Mouse (Mus musculus): ENCODE data around the gene Olfr107. TPM values are rescaled to one million over a fixed set of nuclear protein-coding genes. Genes with fewer than 3 reads are reported as not detected.

Gene Olfr107
- not detected for polyA plus RNA-seq (2017; shearing (Covaris generic))

GRCm38 (mm10) chr17:37398926-37399325, at the start of gene Olfr107:
TSS of gene Olfr107 (plus strand) at chr17:37399226.

GRCm38 (mm10) chr17:37359282-37359681, 39.7 kb upstream of the Olfr107 start, which contains the start of gene Olfr104-ps:
TSS of gene Olfr104-ps (plus strand) at chr17:37359582.

GRCm38 (mm10) chr17:37378733-37379132, 20.3 kb upstream of the Olfr107 start, which contains the start of gene Olfr105-ps:
TSS of gene Olfr105-ps (plus strand) at chr17:37379033.

GRCm38 (mm10) chr17:37390093-37390492, 8.9 kb upstream of the Olfr107 start, which contains the start of gene Olfr106-ps:
TSS of gene Olfr106-ps (plus strand) at chr17:37390393.

GRCm38 (mm10) chr17:37445180-37445579, 46.2 kb downstream of the Olfr107 start, which contains the start of gene Olfr108:
TSS of gene Olfr108 (plus strand) at chr17:37445480.

Other genes with a start within 250 kb of the Olfr107 start
- not detected for gene Olfr93, start 237.7 kb upstream of the Olfr107 start, polyA plus RNA-seq (2017; shearing (Covaris generic))
- gene Ubd, start 205.3 kb upstream of the Olfr107 start, polyA plus RNA-seq (2017; shearing (Covaris generic)): not detected
- not detected for gene Olfr94, start 198.2 kb upstream of the Olfr107 start, polyA plus RNA-seq (2017; shearing (Covaris generic))
- gene Olfr95, start 186.1 kb upstream of the Olfr107 start, polyA plus RNA-seq (2017; shearing (Covaris generic)): not detected
- not detected for gene Olfr96, start 179.1 kb upstream of the Olfr107 start, polyA plus RNA-seq (2017; shearing (Covaris generic))
- gene Olfr97, start 161.9 kb upstream of the Olfr107 start, polyA plus RNA-seq (2017; shearing (Covaris generic)): not detected
- not detected for gene Olfr98, start 135.5 kb upstream of the Olfr107 start, polyA plus RNA-seq (2017; shearing (Covaris generic))
- 86.2 TPM for gene H2-M3, start 129.0 kb upstream of the Olfr107 start, polyA plus RNA-seq (2017; shearing (Covaris generic))
- gene Olfr99, start 115.8 kb upstream of the Olfr107 start, polyA plus RNA-seq (2017; shearing (Covaris generic)): 2.2 TPM
- not detected for gene Olfr101, start 94.9 kb upstream of the Olfr107 start, polyA plus RNA-seq (2017; shearing (Covaris generic))
- gene Olfr102, start 82.2 kb upstream of the Olfr107 start, polyA plus RNA-seq (2017; shearing (Covaris generic)): not detected
- gene Olfr103, start 59.5 kb upstream of the Olfr107 start, polyA plus RNA-seq (2017; shearing (Covaris generic)): not detected
- not detected for gene Olfr104-ps, start 39.6 kb upstream of the Olfr107 start, polyA plus RNA-seq (2017; shearing (Covaris generic))
- gene Olfr105-ps, start 20.2 kb upstream of the Olfr107 start, polyA plus RNA-seq (2017; shearing (Covaris generic)): not detected
- gene Olfr106-ps, start 8.8 kb upstream of the Olfr107 start, polyA plus RNA-seq (2017; shearing (Covaris generic)): not detected
- gene Olfr108, start 46.3 kb downstream of the Olfr107 start, polyA plus RNA-seq (2017; shearing (Covaris generic)): not detected
- 0.10 TPM for gene Olfr109, start 59.7 kb downstream of the Olfr107 start, polyA plus RNA-seq (2017; shearing (Covaris generic))
- not detected for gene H2-M2, start 84.3 kb downstream of the Olfr107 start, polyA plus RNA-seq (2017; shearing (Covaris generic))
- gene Olfr110, start 93.2 kb downstream of the Olfr107 start, polyA plus RNA-seq (2017; shearing (Covaris generic)): not detected
- not detected for gene Olfr111, start 108.8 kb downstream of the Olfr107 start, polyA plus RNA-seq (2017; shearing (Covaris generic))
- not detected for gene Olfr112, start 170.2 kb downstream of the Olfr107 start, polyA plus RNA-seq (2017; shearing (Covaris generic))
- not detected for gene Olfr113, start 178.4 kb downstream of the Olfr107 start, polyA plus RNA-seq (2017; shearing (Covaris generic))
- gene Olfr114, start 193.5 kb downstream of the Olfr107 start, polyA plus RNA-seq (2017; shearing (Covaris generic)): not detected
- not detected for gene Olfr115, start 227.9 kb downstream of the Olfr107 start, polyA plus RNA-seq (2017; shearing (Covaris generic))
- not detected for gene Olfr116, start 228.0 kb downstream of the Olfr107 start, polyA plus RNA-seq (2017; shearing (Covaris generic))